Mouse (Mus musculus): ENCODE results near the gene Tmem131l. TPM values are rescaled to one million over a fixed set of nuclear protein-coding genes. Genes with fewer than 3 reads are reported as not detected.
"Not testable (repeated sequence)": the region's sequence is repeated elsewhere in the genome, so short reads cannot be mapped to it uniquely, and the experiment has no call there.

The Tmem131l gene
- total RNA-seq, 2 experiments from 2014 or later: 32.7 to 106 TPM

DNA sequence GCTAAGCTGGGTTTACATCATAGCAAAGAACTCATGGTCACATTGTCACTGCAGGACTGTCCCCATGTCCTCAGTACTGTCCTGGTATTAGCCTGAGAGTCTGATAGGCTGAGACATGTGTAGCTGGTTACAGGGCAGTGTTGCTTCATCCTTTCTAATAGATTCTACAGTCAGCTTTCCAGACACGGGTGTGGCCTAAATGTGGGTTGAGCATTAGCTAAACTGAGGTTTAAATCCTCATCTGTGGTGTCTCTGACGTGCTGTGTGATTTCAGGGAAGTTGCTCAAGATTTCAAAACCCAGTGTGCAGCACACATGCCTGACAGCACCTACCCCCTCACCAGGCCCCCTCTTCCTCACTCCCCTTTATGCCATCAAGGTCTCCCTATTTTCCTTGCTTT, 154.8 kb downstream of the Tmem131l start:
- ATAC-seq (replicated peaks; ENCODE audit: low FRiP score, low TSS enrichment, poor library complexity, severe bottlenecking): no peak

DNA sequence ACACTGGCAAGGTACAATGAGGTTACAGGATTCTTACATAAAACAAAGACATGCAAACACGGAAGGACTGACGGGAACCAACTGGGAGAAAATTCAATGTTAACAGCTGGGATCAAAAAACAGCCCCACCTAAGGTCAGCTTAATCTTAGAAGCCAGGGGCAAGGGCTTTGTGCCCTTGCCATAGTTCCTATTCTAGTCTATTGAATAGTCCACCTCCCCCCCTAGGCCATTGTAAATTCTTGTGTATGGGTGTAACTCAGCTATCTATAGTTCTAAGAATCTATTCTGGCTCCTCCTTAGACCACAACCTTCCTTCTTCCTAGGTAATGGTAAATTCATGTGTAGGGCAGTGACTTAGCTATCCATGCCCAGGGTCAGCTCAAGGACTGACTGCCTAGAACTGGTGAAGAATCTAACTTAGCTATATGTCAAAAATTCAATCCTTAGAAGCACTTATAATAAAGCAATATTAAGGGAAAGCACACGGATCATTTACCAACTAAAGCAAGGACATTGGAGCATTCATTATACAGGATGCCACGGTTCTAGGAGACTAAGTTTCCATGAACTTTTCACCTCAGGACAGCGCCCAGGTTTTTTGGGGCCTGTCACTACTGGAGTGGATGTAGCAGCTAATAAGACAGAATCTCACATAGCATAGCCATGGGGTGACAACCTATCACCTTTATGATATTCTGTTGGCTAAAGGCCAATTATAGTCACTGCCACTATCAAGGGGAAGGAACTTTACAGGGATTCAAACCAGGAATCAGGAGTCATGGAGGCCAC, 160.5 kb downstream of the Tmem131l start:
- not testable (repeated sequence) for ATAC-seq (replicated peaks; ENCODE audit: low FRiP score, low TSS enrichment, poor library complexity, severe bottlenecking)

DNA sequence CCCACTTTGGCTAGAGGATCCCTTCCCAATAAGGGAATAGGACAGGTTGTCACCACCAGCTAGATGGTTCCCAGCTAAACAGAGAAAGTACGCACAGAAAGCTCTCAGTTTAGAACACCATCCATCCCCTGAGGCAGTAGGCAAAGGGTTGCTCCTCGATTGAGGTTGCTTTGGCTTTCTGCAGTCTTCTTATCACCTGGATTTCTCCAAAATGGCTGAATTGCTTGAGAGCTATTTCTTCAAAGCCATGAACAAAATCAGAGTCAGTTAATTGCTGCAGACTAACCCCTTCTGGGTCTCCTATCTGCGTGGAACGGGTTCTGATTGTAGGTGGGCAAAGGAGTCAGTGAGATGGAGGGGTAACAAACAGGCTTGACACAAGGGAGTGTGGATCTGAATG, 161.2 kb downstream of the Tmem131l start:
- ATAC-seq (replicated peaks; ENCODE audit: low FRiP score, low TSS enrichment, poor library complexity, severe bottlenecking): no peak

DNA sequence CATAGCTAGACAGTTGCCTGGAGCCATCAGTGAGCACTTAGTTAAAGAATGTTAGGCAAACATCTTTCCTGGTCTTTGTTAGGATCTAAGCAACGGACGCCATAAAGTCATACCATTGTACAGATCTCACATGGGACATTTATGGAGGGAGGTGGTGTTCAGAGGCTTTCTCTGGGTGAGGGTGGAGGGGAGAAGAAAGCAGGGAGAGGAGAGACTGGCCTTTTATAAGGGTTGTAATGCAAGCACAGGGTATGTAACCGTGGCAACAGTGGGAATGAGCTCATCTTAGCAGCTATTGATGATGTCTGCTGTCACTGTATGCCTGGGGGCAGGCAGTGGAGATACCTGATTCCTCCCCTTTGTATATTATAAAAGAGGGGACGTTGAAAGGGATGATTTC, 163.7 kb downstream of the Tmem131l start:
- no peak for ATAC-seq (replicated peaks; ENCODE audit: low FRiP score, low TSS enrichment, poor library complexity, severe bottlenecking)

DNA sequence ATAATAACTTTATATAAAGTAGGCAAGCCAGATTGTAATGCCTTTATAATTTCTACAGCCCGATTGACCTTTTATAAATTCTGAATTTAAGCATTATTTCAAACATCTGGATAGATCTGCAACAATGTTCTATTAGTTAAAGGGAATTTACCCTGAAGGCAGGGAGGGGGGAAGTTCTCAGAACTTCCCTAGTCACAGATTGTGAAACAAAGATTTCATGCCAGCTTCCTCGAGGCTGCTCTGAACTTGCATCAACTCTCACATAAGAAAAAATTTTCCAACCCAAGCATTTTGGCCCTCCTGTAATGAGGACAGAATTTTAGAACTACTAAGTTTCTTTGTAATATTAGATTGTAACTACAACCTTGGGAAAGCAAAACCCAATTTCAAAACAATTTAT, 164.9 kb downstream of the Tmem131l start:
- not testable (repeated sequence) for ATAC-seq (replicated peaks; ENCODE audit: low FRiP score, low TSS enrichment, poor library complexity, severe bottlenecking)

DNA sequence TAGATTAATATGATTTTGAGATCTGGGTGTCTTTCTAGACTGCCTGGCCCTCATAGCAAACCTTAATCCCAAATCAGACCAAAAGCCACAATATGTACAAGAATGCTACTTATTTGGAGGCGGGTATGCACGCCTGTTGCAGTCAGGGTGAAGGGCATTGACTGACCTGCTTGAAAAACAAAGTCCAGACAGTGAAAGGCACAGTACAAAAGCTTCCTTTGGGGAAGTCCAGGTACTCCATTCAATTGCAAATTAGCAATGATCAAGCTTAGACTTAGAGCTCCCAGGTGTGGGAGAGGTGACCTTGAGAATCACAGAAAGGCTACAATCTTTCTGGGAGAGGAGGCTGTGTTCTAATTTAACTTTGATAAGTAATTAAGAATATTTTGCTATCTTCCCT, 167.1 kb downstream of the Tmem131l start:
- not testable (repeated sequence) for ATAC-seq (replicated peaks; ENCODE audit: low FRiP score, low TSS enrichment, poor library complexity, severe bottlenecking)

DNA sequence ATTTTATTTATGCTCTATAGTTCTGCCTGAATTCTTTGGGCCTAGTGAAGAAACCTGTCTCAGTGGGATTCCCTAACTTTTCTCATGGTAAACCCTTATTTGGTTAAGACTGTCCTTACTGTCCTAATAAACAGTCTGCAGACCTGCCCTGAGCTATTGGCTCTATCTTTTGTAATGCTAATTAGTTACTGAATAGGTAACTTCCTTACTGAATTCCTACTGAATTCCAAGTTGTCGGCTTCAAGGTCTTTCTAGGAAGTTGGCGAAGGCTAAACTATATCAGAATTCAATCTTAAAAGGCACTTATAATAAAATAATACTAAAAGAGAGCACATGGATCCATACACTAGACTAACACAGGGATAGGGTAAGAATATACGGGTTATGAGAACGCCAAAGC, 168.0 kb downstream of the Tmem131l start:
- ATAC-seq (replicated peaks; ENCODE audit: low FRiP score, low TSS enrichment, poor library complexity, severe bottlenecking): not testable (repeated sequence)

DNA sequence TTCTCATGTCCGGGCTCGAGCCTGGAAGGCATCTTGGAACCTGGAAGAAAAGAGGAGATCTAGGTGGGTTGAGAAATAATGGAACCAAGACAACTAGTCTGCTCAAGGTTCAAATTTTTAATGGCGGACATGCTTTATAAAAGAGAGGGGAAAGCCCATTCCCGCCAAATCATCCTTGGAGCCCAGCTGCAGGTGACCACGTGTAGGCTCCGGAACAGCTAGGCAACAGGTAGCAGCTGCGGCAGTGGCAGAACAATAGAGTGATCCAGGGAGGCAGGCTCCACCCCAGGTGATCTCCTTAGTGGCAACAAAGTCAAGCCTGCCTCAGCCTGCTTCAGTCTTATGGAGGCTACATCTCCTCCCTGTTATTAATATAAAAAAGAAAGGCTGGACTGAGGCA, 168.4 kb downstream of the Tmem131l start:
- not testable (repeated sequence) for ATAC-seq (replicated peaks; ENCODE audit: low FRiP score, low TSS enrichment, poor library complexity, severe bottlenecking)

DNA sequence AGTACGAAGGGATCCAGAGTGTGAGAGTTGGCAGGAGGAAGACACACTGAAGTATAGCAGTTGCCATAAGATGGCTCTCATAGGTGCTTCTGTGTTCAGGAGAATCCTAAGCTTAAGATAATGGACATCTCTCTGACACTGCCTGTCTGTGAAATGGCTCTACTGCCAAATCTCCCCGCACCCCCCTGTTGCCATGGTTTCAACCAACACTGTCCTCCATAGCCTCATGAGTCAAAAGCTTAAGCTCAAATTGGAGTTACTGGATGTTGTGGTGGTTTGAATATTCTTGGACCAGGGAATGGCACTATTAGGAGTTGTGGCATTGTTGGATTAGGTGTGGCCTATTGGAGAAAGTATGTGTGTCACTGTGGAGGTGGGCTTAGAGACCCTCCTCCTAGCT, 170.2 kb downstream of the Tmem131l start:
- ATAC-seq (replicated peaks; ENCODE audit: low FRiP score, low TSS enrichment, poor library complexity, severe bottlenecking): no peak

DNA sequence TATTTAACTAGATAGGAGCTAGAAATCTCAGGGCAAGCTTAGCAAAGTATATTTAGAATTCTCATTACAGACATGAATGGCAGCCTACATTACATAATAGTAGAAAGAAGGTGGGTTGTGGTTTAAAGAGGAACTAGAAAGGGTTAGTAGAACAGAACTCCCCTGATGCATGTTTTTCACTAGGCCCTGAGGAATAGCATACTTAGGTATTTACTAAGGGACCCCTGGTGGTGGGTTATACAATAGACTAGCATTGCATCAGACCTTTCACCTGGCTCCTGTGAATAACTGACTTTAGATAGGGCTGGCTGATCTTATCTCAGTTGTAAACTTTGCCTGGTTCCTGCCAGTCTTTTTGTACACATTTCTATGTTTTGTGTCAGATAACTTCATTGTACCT, 172.9 kb downstream of the Tmem131l start:
- ATAC-seq (replicated peaks; ENCODE audit: low FRiP score, low TSS enrichment, poor library complexity, severe bottlenecking): not testable (repeated sequence)

DNA sequence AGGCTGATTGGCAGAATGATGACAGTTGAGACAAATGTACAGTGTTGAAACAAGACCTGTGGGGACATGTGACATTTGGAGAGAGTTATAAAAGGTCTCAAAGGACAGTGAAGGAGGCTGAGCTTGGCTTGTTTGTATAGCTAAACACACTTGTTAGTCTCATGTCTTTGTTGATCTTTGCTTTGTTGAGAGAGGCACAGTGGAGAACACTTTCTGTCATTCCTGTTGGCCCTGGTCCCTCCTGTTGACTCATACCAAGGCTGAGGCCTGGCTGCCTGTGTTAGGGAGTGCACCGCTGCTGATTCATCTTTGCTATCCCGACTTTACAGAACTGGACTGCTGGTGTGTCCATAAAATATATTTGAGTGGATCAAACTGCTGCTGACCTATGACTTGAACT, 174.8 kb downstream of the Tmem131l start:
- ATAC-seq (replicated peaks; ENCODE audit: low FRiP score, low TSS enrichment, poor library complexity, severe bottlenecking): no peak

DNA sequence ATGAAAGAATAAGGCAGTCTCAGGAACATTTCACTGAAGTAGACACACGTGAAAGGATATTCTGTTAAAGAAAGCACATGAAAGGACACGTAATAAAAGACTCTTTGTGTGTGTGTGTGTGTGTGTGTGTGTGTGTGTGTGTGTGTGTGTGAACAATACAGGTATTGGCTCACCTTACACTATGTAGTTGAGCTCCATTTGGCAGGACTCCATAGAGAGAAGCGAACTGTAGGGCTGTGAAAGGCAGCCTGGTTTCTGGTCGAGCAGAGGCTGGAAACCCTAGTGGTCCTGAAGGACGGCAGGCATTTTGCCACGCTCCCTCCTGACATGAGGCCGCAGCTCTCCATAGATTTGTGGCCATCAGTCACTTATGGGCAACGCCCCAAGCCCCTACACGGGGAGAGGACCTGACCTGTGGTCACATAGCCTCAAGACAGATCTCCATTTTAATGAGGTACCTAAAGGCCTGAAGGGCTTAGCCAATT, 175.9 kb downstream of the Tmem131l start:
- ATAC-seq (replicated peaks; ENCODE audit: low FRiP score, low TSS enrichment, poor library complexity, severe bottlenecking): no peak

DNA sequence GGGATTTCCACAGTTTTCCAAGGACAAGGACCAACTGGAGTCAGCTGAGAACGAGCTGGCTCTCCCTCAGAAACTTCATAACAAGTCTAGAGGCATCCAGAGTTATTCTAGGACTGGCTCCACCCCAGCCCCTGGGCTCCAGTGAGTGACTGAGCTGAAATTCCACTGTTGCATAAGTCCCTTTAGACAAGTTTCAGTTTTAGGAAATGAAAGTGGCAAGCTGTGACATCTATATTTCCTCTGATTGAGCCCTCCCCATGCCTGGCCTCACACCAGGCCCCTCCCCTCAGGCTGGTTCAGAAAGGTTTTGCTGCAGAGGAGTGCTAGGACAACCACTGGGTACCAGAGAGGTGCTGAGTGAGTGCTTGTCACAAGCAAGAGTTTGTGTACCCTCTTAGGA, 177.0 kb downstream of the Tmem131l start:
- ATAC-seq (replicated peaks; ENCODE audit: low FRiP score, low TSS enrichment, poor library complexity, severe bottlenecking): peak; percentile 34; the same call in 1 of the 2 replicates

DNA sequence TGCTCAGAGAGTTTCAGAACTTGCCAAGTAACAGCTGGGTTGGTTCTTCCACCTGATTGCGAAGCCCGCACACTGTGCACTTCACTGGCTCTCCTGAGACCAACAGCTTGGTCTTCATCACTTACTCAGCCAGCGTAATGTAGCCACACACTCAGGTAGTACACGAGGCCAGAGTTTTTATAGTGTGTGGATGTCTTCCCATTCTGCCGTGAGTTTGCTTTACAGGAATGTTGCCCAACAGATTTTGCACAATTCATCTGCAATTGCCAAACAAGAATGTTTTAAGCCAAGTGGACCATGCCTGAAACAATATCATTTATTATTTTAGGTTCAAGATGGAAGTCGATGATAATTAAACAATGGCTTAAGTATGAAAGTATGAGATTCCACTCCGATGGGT, 180.4 kb downstream of the Tmem131l start:
- no peak for ATAC-seq (replicated peaks; ENCODE audit: low FRiP score, low TSS enrichment, poor library complexity, severe bottlenecking)

DNA sequence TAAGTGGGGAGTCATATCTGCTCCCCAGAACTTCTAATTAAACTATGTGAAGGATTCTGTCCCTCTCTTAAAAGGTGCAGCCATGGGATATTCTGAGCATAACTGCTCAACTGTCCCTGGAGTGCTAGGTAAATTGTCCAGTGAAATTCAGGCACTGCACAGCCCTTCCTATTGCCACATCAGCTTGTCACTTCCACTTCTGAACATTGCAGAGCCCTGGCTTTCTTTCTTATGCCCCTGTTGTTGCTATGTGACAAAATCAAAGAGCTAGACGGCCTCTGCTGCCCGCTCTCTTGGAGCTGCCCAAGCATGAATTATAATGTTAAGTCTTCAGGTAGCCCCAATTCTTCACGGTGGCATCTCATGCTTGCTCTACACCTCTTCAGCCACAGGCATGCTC, 180.9 kb downstream of the Tmem131l start:
- no peak for ATAC-seq (replicated peaks; ENCODE audit: low FRiP score, low TSS enrichment, poor library complexity, severe bottlenecking)

DNA sequence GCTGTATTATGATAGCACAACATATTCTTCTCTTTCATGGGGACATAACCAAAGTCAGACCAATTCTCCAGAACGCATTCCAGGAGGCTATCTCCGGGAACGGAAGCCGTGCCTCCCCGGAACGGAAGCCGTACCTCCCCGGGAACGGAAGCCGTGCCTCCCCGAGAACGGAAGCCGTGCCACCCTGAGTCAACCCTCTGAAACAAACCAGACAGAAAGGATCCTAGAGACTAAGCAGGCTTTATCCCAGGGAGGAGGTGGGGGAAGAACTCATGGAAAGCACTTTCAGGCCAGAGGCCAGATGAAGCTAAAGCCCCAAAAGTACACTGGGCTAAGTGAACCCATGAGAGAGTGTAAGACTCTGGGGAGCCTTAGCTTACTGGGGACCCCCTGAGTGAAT, 182.4 kb downstream of the Tmem131l start:
- ATAC-seq (replicated peaks; ENCODE audit: low FRiP score, low TSS enrichment, poor library complexity, severe bottlenecking): no peak

DNA sequence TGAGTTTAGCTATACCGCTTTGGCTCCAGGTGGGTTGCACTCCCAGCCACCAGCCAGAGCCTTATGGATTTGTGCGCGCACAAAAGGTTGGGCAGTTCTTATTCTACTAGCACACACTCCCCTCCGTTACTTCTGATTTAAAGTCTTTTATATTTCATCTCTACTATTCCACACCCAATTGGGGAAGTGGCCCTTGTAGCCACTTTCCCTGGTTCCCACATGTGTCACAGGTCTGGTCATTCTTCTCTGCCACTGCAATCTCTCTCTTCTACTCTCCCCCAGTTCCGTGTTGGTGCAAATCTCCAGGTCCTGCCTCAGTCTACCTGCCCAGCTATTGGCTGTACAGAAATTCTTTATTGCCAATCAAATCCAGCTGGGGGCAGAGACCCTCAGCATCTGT, 184.3 kb downstream of the Tmem131l start:
- no peak for ATAC-seq (replicated peaks; ENCODE audit: low FRiP score, low TSS enrichment, poor library complexity, severe bottlenecking)

DNA sequence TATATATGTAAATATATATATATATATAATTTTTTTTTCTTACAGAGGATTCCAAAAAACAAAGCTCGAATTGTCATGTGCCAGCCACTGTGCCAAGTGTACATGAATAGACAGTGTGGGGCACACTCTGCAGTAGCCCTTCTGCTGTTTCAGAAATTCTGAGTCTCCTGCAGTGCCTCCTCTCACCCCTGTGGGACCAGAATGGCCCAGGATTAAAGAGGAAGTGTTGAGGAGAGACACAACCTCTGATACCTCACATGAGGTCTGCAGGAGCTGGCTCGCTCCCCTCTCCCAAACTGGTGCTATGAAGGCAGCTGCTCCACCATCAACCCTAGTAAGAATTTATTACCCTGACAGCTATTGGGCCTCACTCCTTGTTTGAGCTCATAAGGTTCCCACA, 190.6 kb downstream of the Tmem131l start:
- no peak for ATAC-seq (replicated peaks; ENCODE audit: low FRiP score, low TSS enrichment, poor library complexity, severe bottlenecking)
